Mouse (Mus musculus) small intestine, adult 2 months (tissue): ENCODE data around the gene Med12l. TPM values are rescaled to one million over a fixed set of nuclear protein-coding genes. Genes with fewer than 3 reads are reported as not detected.

Experiments used
- H3K27ac ChIP-seq: fragments of 200-500 bp; 2 replicates; pipeline ENCODE4 v1.5.1; 2012; ENCODE audit warnings: low read depth, low read length, control low read depth, inconsistent platforms; ENCODE audit not compliant: insufficient read depth
- H3K27me3 ChIP-seq: fragments of 200-500 bp; 2 replicates; pipeline ENCODE4 v1.6.1; 2012; ENCODE audit warnings: mild to moderate bottlenecking, moderate library complexity, low read length, inconsistent platforms; ENCODE audit not compliant: control insufficient read depth, insufficient read depth
- H3K36me3 ChIP-seq: fragments of 200-500 bp; 2 replicates; pipeline ENCODE4 v1.6.1; 2012; ENCODE audit warnings: mild to moderate bottlenecking, low read length, control low read depth, inconsistent platforms; ENCODE audit not compliant: control insufficient read depth, insufficient read depth
- H3K4me1 ChIP-seq: fragments of 200-500 bp; 2 replicates; pipeline ENCODE4 v1.6.1; 2012; ENCODE audit warnings: low read length, inconsistent platforms, mixed read lengths; ENCODE audit not compliant: control insufficient read depth, insufficient read depth, insufficient read length
- H3K4me3 ChIP-seq: fragments of 200-500 bp; 2 replicates; pipeline ENCODE4 v1.5.1; 2012; ENCODE audit warnings: low read depth, mild to moderate bottlenecking, control low read depth, inconsistent platforms, low read length, moderate library complexity
- CTCF ChIP-seq: fragments of 200-500 bp; IDR thresholded peaks from 2 replicates; pipeline ENCODE4 v1.5.1; 2012; ENCODE audit warnings: low read depth, mild to moderate bottlenecking, control low read depth, inconsistent platforms, low read length, moderate library complexity, mixed read lengths; ENCODE audit not compliant: insufficient replicate concordance, insufficient read length; ENCODE audit errors: extremely low read depth
- POLR2A ChIP-seq: fragments of 200-500 bp; IDR thresholded peaks from 2 replicates; pipeline ENCODE4 v1.6.1; 2012; ENCODE audit warnings: low read depth, mild to moderate bottlenecking, control low read depth, inconsistent platforms, low read length, moderate library complexity
- WGBS: fragments of 180-500 bp; shearing (Covaris S2); methylation state at CpG from one replicate; pipeline ENCODE4 v1.1.7; 2018; 5-methylcytosine and 5-hydroxymethylcytosine counted together
- polyA plus RNA-seq: library from polyadenylated mRNA; depleted of rRNA; stranded (reverse); fragments of >200 nt; gene quantifications from 2 replicates; pipeline ENCODE4 v1.2.3, GENCODE M21; 2012

The Med12l gene
- polyA plus RNA-seq, 1 experiment = 0.43 TPM

GRCm38 (mm10) chr3:59113973-59114517 lies 108.4 kb downstream of the Med12l start:
- Histone ChIP-seq H3K27ac (no peak overlapping the region), H3K27me3 (no peaks in the 10 kb centered on the region), H3K4me1 (no peaks in the 10 kb centered on the region), H3K4me3 (no peak overlapping the region), H3K36me3 (no peaks in the 10 kb centered on the region)
- WGBS = 62% methylated on average over 8 of the region's 8 CpGs
- no peak for TF ChIP-seq CTCF
- TF ChIP-seq POLR2A = no peak

GRCm38 (mm10) chr3:59121067-59121730 lies 115.6 kb downstream of the Med12l start:
- TF ChIP-seq POLR2A = no peak
- TF ChIP-seq CTCF = no peak
- H3K36me3 ChIP-seq = no peaks in the 10 kb centered on the region
- no peak overlapping the region for H3K4me3 ChIP-seq
- H3K4me1 ChIP-seq = no peaks in the 10 kb centered on the region
- H3K27ac ChIP-seq = 0 out of 2 replicates have a peak overlapping the region, but pooled peaks have one; percentile 5
- H3K27me3 ChIP-seq = no peaks in the 10 kb centered on the region
- 31% methylated on average over 7 of the region's 7 CpGs for WGBS

GRCm38 (mm10) chr3:59121780-59122449 lies 116.3 kb downstream of the Med12l start:
- H3K36me3 ChIP-seq = no peaks in the 10 kb centered on the region
- no peaks in the 10 kb centered on the region for H3K27me3 ChIP-seq
- no peak overlapping the region for H3K4me3 ChIP-seq
- H3K4me1 ChIP-seq = no peaks in the 10 kb centered on the region
- H3K27ac ChIP-seq = 0 out of 2 replicates have a peak overlapping the region, but pooled peaks have one; percentile 5
- TF ChIP-seq POLR2A (no peak), CTCF (no peak)
- WGBS = 49% methylated on average over 7 of the region's 7 CpGs

- 64% methylated on average over 5 of the region's 5 CpGs for WGBS
- H3K27ac ChIP-seq = no peak overlapping the region
- no peak overlapping the region for H3K4me3 ChIP-seq
- H3K4me1 ChIP-seq = no peaks in the 10 kb centered on the region
- no peak for TF ChIP-seq POLR2A
- no peak for TF ChIP-seq CTCF
- H3K27me3 ChIP-seq = no peaks in the 10 kb centered on the region
- no peaks in the 10 kb centered on the region for H3K36me3 ChIP-seq
These were observed 119.4 kb downstream of the Med12l start for GRCm38 (mm10) chr3:59125022-59125421.

GRCm38 (mm10) chr3:59125783-59126555 lies 120.3 kb downstream of the Med12l start:
- 27% methylated on average over 7 of the region's 7 CpGs for WGBS
- Histone ChIP-seq H3K36me3 (no peaks in the 10 kb centered on the region), H3K27ac (no peak overlapping the region), H3K4me1 (no peaks in the 10 kb centered on the region), H3K4me3 (no peak overlapping the region), H3K27me3 (no peaks in the 10 kb centered on the region)
- TF ChIP-seq CTCF = no peak
- TF ChIP-seq POLR2A = no peak

GRCm38 (mm10) chr3:59128681-59129080 lies 123.1 kb downstream of the Med12l start:
- TF ChIP-seq CTCF (no peak), POLR2A (no peak)
- WGBS = 81% methylated on average over 20 of the region's 20 CpGs

More at GRCm38 (mm10) chr3:59128681-59129080, 123.1 kb downstream of the Med12l start:
- Histone ChIP-seq H3K27me3 (no peaks in the 10 kb centered on the region), H3K27ac (no peak overlapping the region; the same call in 1 of the 2 replicates), H3K36me3 (no peaks in the 10 kb centered on the region), H3K4me3 (peak overlapping the region; percentile 32), H3K4me1 (peaks cover 3% of the 10 kb centered on the region; the same call in 1 of the 2 replicates)
